Mouse (Mus musculus) G1E (cell line): ENCODE measurements around the gene Prdm16.

Experiments
- CTCF ChIP-seq: IDR thresholded peaks from 2 replicates; pipeline ENCODE4 v1.5.1; 2012; ENCODE audit warnings: low read depth, low read length, inconsistent platforms, mixed read lengths
- GATA1 ChIP-seq: IDR thresholded peaks from 2 replicates; pipeline ENCODE4 v1.6.1; 2012; ENCODE audit warnings: borderline replicate concordance, low read length, inconsistent platforms, mixed read lengths

DNA sequence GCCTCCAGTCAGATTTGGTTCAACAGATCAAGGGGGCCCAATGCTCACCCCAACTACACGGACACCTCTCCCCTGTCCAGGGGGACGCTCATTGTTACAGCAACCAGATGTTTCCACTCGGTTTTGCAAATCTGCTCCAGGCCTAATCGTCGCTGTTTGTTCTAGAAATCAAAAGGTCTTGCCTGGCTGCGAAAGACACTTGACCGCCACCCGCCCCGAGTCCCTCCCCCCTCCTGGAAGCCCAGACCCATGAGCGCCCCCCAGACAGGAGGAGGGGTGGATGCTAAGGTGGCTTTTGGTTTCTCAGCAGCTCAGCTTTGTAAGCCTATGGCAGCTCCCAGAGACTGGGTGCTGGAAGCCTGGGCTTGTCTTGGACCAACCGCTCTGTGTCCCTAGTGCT is 68.7 kb downstream of the Prdm16 start:
- TF ChIP-seq GATA1 (no peak), CTCF (no peak)
